Mouse (Mus musculus) hindbrain, postnatal 0 days (tissue): ENCODE measurements around the gene Gm3327. TPM values are rescaled to one million over a fixed set of nuclear protein-coding genes. Genes with fewer than 3 reads are reported as not detected.

Experiments
- ATAC-seq: fragments of 200-750 bp; cut with Nextera tagmentation; 2 replicates; pipeline ENCODE4 v1.8.0; 2017; ENCODE audit warnings: mild to moderate bottlenecking, moderate TSS enrichment, moderate library complexity
- DNase-seq: peaks from one replicate; pipeline ENCODE4 v3.0.0-alpha.2; 2015; ENCODE audit warnings: low spot score
- H3K27ac ChIP-seq: fragments of 300-500 bp; sonication (generic); 2 replicates; pipeline ENCODE4 v1.5.1; 2014; ENCODE audit warnings: mild to moderate bottlenecking
- H3K27me3 ChIP-seq: fragments of 300-500 bp; sonication (generic); 2 replicates; pipeline ENCODE4 v1.6.1; 2014; ENCODE audit warnings: low read length, mixed read lengths; ENCODE audit not compliant: insufficient read depth
- H3K36me3 ChIP-seq: fragments of 300-500 bp; sonication (generic); 2 replicates; pipeline ENCODE4 v1.6.1; 2014; ENCODE audit warnings: low read length, mixed read lengths; ENCODE audit not compliant: insufficient read depth
- H3K4me1 ChIP-seq: fragments of 300-500 bp; sonication (generic); 2 replicates; pipeline ENCODE4 v1.6.1; 2014; ENCODE audit warnings: antibody characterized with exemption, low read length, mixed read lengths; ENCODE audit not compliant: insufficient read depth
- H3K4me2 ChIP-seq: fragments of 300-500 bp; sonication (generic); 2 replicates; pipeline ENCODE4 v1.6.1; 2014; ENCODE audit warnings: low read depth, mild to moderate bottlenecking, low read length, moderate library complexity, mixed read lengths
- H3K4me3 ChIP-seq: fragments of 300-500 bp; sonication (generic); 2 replicates; pipeline ENCODE4 v1.5.1; 2014; ENCODE audit warnings: low read length
- H3K9ac ChIP-seq: fragments of 300-500 bp; sonication (generic); replicated peaks from 2 replicates; pipeline ENCODE4 v1.6.1; 2014; ENCODE audit warnings: mild to moderate bottlenecking, low read length, moderate library complexity, mixed read lengths
- H3K9me3 ChIP-seq: fragments of 300-500 bp; sonication (generic); 2 replicates; pipeline ENCODE4 v1.6.1; 2016; ENCODE audit warnings: low read length, mixed read lengths
- CTCF ChIP-seq: IDR thresholded peaks from 2 replicates; pipeline ENCODE4 v1.5.1; 2016; ENCODE audit warnings: antibody characterized with exemption, control low read depth, low read depth
- polyA plus RNA-seq: library from polyadenylated mRNA; unstranded; fragments of >200 nt; fragmentation: Nextera tagmentation; extraction: Ambion mirVana; gene quantifications from 2 replicates; pipeline ENCODE4 v1.2.1, GENCODE M21; 2015
- total RNA-seq: library from RNA; depleted of rRNA; stranded (reverse); fragments of >200 nt; gene quantifications from 2 replicates; pipeline ENCODE4 v1.2.3, GENCODE M21; 2014; rRNA removed

Gm3327 gene
- total and polyA plus RNA-seq, 2 experiments from 2014 or later, result not detected

GRCm38 (mm10) chr14:44110981-44111380, 12.7 kb upstream of the Gm3327 start:
- Histone ChIP-seq H3K27ac (no peak overlapping the region), H3K36me3 (no peaks in the 10 kb centered on the region), H3K9ac (no peak overlapping the region), H3K4me1 (no peaks in the 10 kb centered on the region), H3K27me3 (no peaks in the 10 kb centered on the region), H3K4me3 (no peak overlapping the region), H3K4me2 (no peak overlapping the region), H3K9me3 (no peaks in the 10 kb centered on the region)
- no peak for ATAC-seq
- DNase-seq, result no peak
- no peak for TF ChIP-seq CTCF

Other genes starting within 250 kb of the Gm3327 start
- not detected in 2 replicates for gene Ear1, start 248.3 kb upstream of the Gm3327 start, total RNA-seq
- not detected in 2 replicates for gene Ear1, start 248.3 kb upstream of the Gm3327 start, polyA plus RNA-seq
- not detected in 2 replicates for gene Ear10, start 200.3 kb upstream of the Gm3327 start, total RNA-seq
- gene Ear10, start 200.3 kb upstream of the Gm3327 start, polyA plus RNA-seq, result not detected in 2 replicates
- gene Gm8113, start 198.5 kb upstream of the Gm3327 start, total RNA-seq, result 1.2 and 1.3 TPM in 2 replicates
- gene Gm8113, start 198.5 kb upstream of the Gm3327 start, polyA plus RNA-seq, result 2.6 and 2.9 TPM in 2 replicates
- not detected in 2 replicates for gene Ang5, start 166.8 kb upstream of the Gm3327 start, total RNA-seq
- gene Ang5, start 166.8 kb upstream of the Gm3327 start, polyA plus RNA-seq, result not detected in 2 replicates
- gene Ang6, start 121.6 kb upstream of the Gm3327 start, total RNA-seq, result not detected in 2 replicates
- not detected in 2 replicates for gene Ang6, start 121.6 kb upstream of the Gm3327 start, polyA plus RNA-seq
- gene Ear2, start 21.2 kb upstream of the Gm3327 start, total RNA-seq, result not detected in 2 replicates
- gene Ear2, start 21.2 kb upstream of the Gm3327 start, polyA plus RNA-seq, result not detected in 2 replicates
- not detected in 2 replicates for gene Gm8212, start 73.8 kb downstream of the Gm3327 start, total RNA-seq
- not detected in 2 replicates for gene Gm8212, start 73.8 kb downstream of the Gm3327 start, polyA plus RNA-seq
- gene 4930503E14Rik, start 89.4 kb downstream of the Gm3327 start, total RNA-seq, result not detected in 2 replicates
- not detected in 2 replicates for gene 4930503E14Rik, start 89.4 kb downstream of the Gm3327 start, polyA plus RNA-seq
- gene Gm8220, start 161.7 kb downstream of the Gm3327 start, total RNA-seq, result not detected in 2 replicates
- gene Gm8220, start 161.7 kb downstream of the Gm3327 start, polyA plus RNA-seq, result not detected in 2 replicates
- not detected in 2 replicates for gene Gm5930, start 214.7 kb downstream of the Gm3327 start, total RNA-seq
- not detected in 2 replicates for gene Gm5930, start 214.7 kb downstream of the Gm3327 start, polyA plus RNA-seq
- gene Gm8229, start 241.5 kb downstream of the Gm3327 start, total RNA-seq, result not detected in 2 replicates
- gene Gm8229, start 241.5 kb downstream of the Gm3327 start, polyA plus RNA-seq, result not detected in 2 replicates